ENCODE assay signal across 28 mouse cellular contexts in genomic region chr2:143982901-143983300, GRCm38 (mm10). TPM values are rescaled to one million over a fixed set of nuclear protein-coding genes. Genes with fewer than 3 reads are reported as not detected.
A peak's percentile ranks its signal among the peaks of the same experiment; 100 is the strongest.
DNase-seq lines count a peak whose midpoint lies in the region; ATAC-seq lines count a peak whose summit lies in the region.
"Had no signal": no experiment of that assay in that cellular context is flagged by ENCODE, and none has a peak within 500 bp of the region (broad histone marks: within the 10 kb centered on the region; RNA-seq: fewer than 3 reads in every experiment).

No protein-coding gene starts in this region.

- 62% methylated on average over 3 of the region's 3 CpGs for WGBS in midbrain, embryonic 13.5 days

- H3K9me3 ChIP-seq in midbrain, embryonic 13.5 days = no peaks in the 10 kb centered on the region
- H3K9me3 ChIP-seq: heart, embryonic 15.5 days; hindbrain, embryonic 15.5 days; lung, embryonic 15.5 days had no signal

- no peaks in the 10 kb centered on the region for H3K4me1 ChIP-seq in midbrain, embryonic 13.5 days (replicated peaks)
- H3K4me1 ChIP-seq: hindbrain, embryonic 15.5 days; lung, embryonic 15.5 days had no signal

- H3K27me3 ChIP-seq in midbrain, embryonic 13.5 days = no peaks in the 10 kb centered on the region
- H3K27me3 ChIP-seq: heart, embryonic 15.5 days; hindbrain, embryonic 15.5 days; lung, embryonic 15.5 days had no signal

- H3K27ac ChIP-seq in midbrain, embryonic 13.5 days = no peak overlapping the region
- H3K27ac ChIP-seq: gastrocnemius, adult 2 months; heart, adult 2 months; heart, embryonic 15.5 days; hindbrain, embryonic 15.5 days; kidney, postnatal 0 days; liver, embryonic 14.5 days; lung, embryonic 15.5 days had no signal

- no peak overlapping the region for H3K4me3 ChIP-seq in midbrain, embryonic 13.5 days (replicated peaks)
- H3K4me3 ChIP-seq: gastrocnemius, adult 2 months; heart, adult 2 months; heart, embryonic 15.5 days; hindbrain, embryonic 15.5 days; lung, embryonic 15.5 days had no signal

- no peaks in the 10 kb centered on the region for H3K36me3 ChIP-seq in midbrain, embryonic 13.5 days
- H3K36me3 ChIP-seq: hindbrain, embryonic 15.5 days had no signal

- peak; percentile 35 for DNase-seq in cerebellum, adult 9-11 months
- peak; percentile 34 to 75 for DNase-seq in layer of hippocampus, adult 18-20 months (ENCODE audit: low spot score in 2 of 2)
- no peak for DNase-seq in layer of hippocampus, adult 9-10 months (ENCODE audit: low spot score)
- peak; percentile 40 for DNase-seq in adipocyte (ENCODE audit: low spot score)
- DNase-seq in layer of hippocampus, adult 9-11 months = peak; percentile 80
- DNase-seq in Muller cell, postnatal 12 days (ENCODE audit: inconsistent ontology term) = no peak
- DNase-seq: adrenal gland, postnatal 10 days; gastrocnemius, adult 2 months; heart, postnatal 4 days; kidney, adult 11 months; lung, postnatal 4 days; retina, postnatal 1 day; right cerebral cortex, postnatal 4 days had no signal

- no peak for ATAC-seq in cerebellum, adult (ENCODE audit: insufficient number of reproducible peaks, low FRiP score, low TSS enrichment)
- ATAC-seq in midbrain, embryonic 13.5 days = no peak

- H3K9ac ChIP-seq in midbrain, embryonic 13.5 days (replicated peaks) = no peak overlapping the region
- H3K9ac ChIP-seq: heart, embryonic 15.5 days; hindbrain, embryonic 15.5 days; liver, embryonic 14.5 days; lung, embryonic 15.5 days had no signal

- no peak overlapping the region for H3K4me2 ChIP-seq in midbrain, embryonic 13.5 days (replicated peaks)
- H3K4me2 ChIP-seq: heart, embryonic 15.5 days; hindbrain, embryonic 15.5 days; lung, embryonic 15.5 days; midbrain, embryonic 11.5 days had no signal

RNA-seq across cellular contexts. Expression of gene Rrbp1, which starts 28.2 kb away (rescaled TPM):
- 10 to 100 TPM; 48.9 to 52.6 TPM for total RNA-seq in layer of hippocampus, adult 18-20 months (2021)
- 28.2 and 33.5 TPM in 2 replicates for polyA plus RNA-seq in midbrain, embryonic 13.5 days (2015; fragmentation: Nextera tagmentation; extraction: Ambion mirVana)

RNA-seq across cellular contexts. Expression of gene Banf2, which starts 50.0 kb away (rescaled TPM):
- not detected for total RNA-seq in layer of hippocampus, adult 18-20 months (2021)
- polyA plus RNA-seq in midbrain, embryonic 13.5 days (2015; fragmentation: Nextera tagmentation; extraction: Ambion mirVana) = not detected in 2 replicates
- total RNA-seq: adrenal gland, postnatal 10 days; gastrocnemius, adult 2 months; heart, adult 2 months; heart, postnatal 4 days; layer of hippocampus, postnatal 10 days; left cerebral cortex, postnatal 25 days; monocyte, adult 5-6 weeks had no signal
- polyA plus RNA-seq: forebrain, embryonic 11.5 days; heart, adult 2 months; heart, embryonic 15.5 days; hindbrain, embryonic 15.5 days; kidney, postnatal 0 days; limb, embryonic 14.5 days; liver, embryonic 14.5 days; lung, embryonic 15.5 days; midbrain, embryonic 11.5 days; neural tube, embryonic 11.5 days had no signal

Comparison
In these comparisons a context has a peak if more than half of its experiments do, and no peak if none do; other contexts are left out.
1. DNase-seq: peak in cerebellum, adult 9-11 months (single experiment), layer of hippocampus, adult 18-20 months (2 of 2), adipocyte (single experiment) and layer of hippocampus, adult 9-11 months (single experiment); none in layer of hippocampus, adult 9-10 months (single experiment) and Muller cell, postnatal 12 days (single experiment).